Mouse (Mus musculus) cerebral cortex, adult 2 months (tissue): ENCODE measurements around the gene Igf1r.

Source experiments
- WGBS: fragments of 180-500 bp; shearing (Covaris S2); methylation state at CpG from one replicate; pipeline ENCODE4 v1.1.7; 2018; 5-methylcytosine and 5-hydroxymethylcytosine counted together

The Igf1r gene

DNA sequence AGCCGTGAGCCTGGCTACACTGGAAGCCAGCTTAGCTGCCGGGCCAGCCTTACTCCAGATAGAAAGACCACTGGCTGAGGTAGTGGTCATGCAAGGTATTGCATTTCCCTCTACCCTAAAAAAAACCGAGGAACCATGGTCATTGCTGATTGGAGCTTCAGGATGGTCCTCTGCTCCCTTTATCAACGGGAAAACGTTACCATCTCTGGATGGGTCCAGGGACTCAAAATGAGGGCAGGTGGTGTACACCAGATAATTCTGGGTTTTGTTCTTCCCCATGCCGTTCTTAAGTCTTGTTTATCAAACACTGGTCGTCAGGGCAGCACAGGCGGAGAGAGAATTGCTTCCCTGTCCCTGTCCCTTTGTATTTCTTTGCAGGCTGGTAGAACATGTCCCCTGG lies 57.0 kb downstream of the Igf1r start:
- WGBS, result 79% methylated on average over 8 of the region's 8 CpGs

DNA sequence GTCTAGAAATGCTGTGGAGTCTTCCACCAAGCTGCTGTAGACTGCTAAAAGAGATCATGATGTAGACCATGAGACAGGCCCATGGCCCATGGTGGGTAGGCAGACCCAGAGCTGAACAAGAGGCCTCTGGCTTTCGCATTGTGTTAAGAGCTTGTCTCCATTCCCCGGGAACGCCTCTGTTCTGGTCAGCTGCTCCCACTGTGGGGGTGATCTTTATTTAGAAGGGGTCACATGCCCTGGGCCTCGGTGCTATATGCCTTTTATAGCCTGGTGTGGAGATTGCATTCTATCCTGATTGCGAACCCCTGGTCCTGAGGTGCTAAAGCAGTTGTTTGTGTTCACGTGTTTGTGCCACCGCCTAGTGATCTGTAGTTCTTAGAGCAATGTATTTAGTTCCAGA lies 57.5 kb downstream of the Igf1r start:
- WGBS, result 77% methylated on average over 7 of the region's 7 CpGs

DNA sequence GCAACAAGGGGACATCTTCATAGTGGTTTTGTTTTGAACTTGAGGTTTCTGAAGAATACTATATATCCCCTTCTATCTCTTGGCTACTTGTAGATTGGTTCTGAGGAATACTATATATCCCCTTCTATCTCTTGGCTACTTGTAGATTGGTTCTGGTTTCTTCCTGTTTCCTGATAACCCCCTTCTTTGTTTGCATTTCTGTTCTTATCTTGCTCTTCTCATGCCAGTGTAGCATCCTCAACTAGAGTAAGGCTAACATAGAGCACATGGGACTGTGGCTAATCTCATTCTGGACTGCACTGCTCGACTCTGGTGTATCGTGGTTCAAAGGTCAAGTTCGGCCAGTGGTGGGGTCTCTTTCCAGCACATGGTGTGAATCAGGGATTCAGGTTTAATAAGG lies 58.2 kb downstream of the Igf1r start:
- 82% methylated on average over 3 of the region's 3 CpGs for WGBS

DNA sequence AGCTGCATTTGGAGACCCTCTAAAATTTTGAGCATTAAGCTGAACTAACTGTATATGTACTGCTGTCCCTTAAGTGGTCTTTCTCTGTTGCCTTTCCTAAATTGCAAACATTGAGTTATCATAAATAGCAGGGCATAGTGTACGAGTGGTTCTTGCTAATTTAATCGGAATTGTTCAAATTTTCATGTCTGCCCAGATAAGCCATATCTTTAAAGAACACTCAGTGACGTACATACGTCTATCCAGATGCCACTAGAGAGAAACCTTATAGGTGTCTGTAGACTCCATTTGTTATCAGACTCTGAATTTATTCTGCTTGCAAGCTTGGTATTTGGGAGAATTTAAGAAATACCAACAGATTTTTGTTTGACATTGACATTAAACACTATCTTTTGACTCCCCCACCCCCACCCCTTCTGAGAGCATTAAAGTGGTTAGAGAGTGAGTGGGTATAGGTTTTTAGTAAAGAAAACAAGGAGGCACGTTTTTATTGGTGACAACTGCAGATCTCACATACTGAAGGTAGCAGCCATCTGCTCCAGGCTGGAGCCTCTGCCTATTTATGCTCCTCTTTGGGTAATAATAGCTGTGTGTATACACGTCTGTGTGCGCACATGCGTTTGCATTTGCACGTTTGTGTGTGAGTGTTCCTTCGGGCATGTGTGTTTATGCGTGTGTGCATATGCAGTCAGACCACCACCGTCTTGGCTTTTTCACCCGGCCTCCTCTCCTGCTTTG lies 58.9 kb downstream of the Igf1r start:
- 42% methylated on average over 13 of the region's 13 CpGs for WGBS

DNA sequence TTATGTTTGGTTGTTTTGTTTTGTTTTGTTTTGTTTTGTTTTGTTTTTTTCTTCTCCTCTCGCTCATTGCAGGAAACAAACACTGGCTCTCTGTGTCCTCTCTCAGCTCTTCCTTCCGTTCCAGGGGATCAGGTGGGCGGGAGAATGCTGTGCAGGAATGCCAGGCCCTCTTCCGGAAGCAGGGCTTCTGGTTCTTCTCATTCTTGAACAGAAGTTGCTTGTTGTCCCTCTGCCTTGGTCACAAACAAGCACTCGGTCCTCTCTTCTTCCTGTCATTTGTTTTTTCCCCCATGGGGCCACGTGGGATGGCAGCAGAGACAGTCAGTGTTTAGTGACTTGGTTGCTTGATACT lies 59.5 kb downstream of the Igf1r start:
- 27% methylated on average over 6 of the region's 6 CpGs for WGBS

DNA sequence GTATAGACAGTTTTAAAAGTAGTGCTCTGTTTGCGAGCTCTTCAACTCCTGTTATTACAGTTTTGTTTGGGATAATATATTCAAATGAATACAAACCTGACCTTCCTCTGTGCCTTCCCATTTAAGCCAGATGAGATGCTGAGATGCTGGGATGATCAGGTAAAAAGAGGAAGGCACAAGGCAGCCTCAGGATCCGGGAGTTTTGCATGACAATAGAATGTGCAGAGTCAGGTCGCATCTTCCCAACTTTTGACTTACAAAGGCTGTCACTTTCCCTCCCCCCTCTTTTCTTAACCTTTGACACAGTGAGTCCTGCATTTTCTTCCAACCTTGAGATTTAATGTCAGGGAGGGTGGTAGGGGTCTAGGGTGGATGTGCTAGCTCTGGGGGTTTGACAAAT lies 61.9 kb downstream of the Igf1r start:
- WGBS, result 90% methylated on average over 3 of the region's 3 CpGs

DNA sequence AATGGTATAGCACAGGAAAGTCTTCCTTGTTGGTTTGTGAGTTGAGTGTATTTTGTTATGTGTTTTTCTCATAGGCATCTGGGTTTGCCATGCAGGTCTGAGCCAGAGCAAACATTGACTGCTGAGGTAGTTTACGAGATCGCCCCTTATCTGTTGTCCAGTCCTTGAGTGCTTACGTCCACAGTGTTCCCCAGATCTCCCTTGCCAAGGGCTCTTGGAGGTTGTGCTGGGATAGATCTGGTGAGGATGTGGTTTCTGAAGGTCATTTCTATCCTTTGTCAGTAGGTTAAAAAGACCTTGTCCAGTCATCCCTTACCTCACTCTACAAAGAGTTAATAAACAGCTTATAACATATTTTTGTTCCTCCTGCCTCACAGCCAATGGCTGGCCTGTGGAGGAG lies 62.8 kb downstream of the Igf1r start:
- WGBS, result 88% methylated on average over 3 of the region's 3 CpGs

DNA sequence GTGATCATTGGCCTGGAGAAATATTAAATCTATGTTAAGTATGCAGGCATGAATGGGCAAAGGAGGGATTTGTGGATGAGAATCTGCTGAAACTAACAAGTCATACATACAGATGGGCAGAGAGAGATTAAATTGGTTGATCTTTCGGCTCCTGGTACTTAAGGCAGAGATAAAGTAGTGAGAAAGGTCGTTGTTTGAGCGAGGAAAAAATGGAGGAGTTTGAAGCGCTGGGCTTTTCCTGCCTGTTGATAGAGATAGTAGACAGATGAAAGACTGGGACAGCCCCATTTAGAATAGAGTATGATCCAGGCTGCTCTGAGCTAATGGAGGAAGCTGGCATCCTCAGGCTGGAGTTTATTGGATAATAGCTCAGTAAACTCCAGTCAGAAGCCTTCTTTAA lies 65.4 kb downstream of the Igf1r start:
- WGBS, result 88% methylated on average over 4 of the region's 4 CpGs

DNA sequence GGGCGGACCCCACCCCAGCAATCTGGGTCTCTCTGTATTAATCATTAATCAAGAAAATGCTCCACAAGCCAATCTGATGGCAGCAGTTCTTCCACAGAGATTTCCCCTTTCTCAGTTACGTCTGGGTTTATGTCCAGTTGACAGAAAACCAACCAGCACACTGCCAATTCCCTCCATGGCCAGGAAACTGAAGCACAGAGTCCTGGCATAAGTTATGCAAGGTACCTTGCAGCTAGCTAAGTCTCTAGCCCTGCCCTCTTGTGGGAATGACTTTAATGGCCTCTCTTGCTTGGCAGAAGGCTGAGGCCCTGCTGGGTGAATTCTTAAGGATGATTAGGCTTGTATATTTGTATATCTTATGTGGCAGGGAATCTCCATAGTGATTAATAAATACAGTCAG lies 67.9 kb downstream of the Igf1r start:
- WGBS, result 83% methylated on average over 2 of the region's 2 CpGs

DNA sequence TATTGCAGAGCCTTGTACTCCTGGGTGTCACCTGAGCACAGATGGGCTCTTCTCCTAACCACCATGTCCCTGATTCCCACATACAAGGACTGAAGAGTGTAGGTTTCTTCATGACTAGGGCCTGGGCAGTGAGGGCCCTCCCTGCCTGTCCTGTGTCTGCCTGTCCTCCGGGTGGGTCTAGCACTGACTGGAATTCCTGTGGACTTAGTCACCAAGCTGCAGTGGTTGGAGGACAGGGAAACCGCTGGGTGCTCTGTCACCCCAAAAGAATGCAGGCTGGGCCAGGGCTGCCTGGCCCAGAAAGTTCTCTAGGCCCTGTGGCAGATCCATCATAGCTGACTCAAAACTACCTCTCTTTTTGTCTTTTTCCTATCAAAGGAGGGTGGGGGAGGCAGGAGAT lies 69.1 kb downstream of the Igf1r start:
- WGBS, result 74% methylated on average over 2 of the region's 2 CpGs

DNA sequence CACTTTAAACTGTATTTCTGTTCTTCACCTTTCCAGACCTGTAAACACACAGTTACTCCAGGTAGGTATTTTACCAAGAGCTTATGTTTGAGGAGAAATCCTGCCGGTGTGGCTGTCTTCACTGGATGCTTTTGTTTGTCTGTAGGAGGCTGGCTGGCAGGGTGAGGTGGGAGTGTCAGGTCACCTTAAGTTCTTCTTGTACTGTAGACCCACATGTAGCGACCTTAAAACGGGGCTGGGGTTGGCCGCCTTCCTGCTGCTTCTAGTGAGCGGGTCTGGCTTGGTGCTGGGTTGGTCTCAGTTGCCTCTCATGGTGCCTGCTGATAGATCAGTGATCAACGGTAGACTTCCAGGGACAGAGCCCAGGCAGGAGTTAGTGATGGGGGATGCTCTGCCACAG lies 69.6 kb downstream of the Igf1r start:
- 83% methylated on average over 6 of the region's 6 CpGs for WGBS

DNA sequence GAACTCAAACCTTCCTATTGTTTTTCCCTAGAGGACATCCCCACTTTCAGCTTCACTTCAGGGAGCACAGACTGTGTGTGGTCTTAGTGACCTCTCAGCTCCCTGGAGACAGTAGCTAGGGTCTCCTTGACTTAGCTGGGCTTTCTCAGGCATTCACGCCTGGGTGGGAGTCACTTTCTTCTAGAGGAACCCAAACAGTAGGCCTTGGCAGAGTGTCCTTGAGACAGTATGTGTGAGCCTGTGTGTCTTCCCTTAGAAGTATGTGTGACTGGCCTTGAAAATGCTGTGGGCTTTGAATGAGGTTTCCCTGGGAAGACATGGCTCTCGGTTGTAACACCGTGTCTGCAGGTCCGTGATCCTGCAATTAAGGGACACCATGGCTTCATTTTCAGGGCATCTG lies 71.3 kb downstream of the Igf1r start:
- 67% methylated on average over 4 of the region's 4 CpGs for WGBS

DNA sequence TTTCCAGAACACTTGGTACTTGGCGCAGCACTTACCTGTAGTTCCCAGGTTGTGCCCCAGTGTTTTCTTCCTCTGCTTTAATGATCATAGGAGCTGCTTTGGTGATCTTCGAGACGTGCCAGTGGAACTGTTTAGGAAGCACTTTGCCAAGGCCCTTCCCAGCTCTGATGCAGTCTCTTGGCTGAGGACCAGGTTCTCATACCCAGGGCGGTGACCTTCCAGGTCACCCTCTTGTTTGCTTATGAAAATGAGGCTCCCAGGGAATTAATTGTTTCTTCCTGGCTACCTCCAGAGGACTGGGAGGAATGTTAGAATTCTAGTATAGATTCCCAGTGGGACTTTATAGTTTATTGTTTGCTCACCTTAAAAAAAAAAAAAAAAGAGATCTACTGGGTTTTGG lies 72.0 kb downstream of the Igf1r start:
- 76% methylated on average over 4 of the region's 4 CpGs for WGBS

DNA sequence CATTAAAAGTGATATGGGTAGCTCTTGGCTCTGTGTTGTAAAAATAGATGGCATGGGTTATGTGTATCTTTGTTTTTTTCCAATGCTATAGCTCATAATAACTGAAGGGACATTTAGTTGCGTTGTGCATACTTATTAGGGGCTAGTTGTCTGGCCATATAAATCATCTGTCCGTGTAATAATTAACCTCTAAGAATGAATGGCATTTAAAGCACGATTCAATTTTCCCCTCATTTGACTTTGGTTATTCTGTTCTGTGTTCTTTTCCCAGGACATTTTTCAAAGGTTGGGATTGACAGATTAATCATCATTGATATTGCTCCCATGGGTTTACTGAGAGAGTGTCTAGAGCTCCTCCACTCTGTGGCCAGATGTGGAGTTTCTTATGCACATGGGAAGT lies 72.8 kb downstream of the Igf1r start:
- WGBS, result 84% methylated on average over 3 of the region's 3 CpGs

DNA sequence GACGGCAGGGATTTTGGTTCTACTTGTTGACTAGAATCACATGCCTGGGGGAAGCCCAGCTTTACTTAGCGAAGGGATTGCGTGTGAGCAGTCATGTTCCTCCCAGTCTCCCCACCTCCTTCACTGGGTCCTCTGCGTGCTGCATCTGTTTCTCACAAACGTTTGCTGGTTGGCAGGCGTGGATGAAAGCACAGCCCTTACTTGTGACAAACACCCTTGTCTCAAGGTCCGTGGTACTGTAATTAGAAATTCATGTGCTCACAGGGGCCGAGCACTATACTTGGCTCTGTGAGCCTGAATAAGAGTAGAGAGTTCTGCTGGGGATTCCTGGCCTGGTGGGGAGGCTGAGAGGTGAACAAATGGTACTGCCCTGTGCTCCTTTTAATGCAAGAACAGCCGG lies 73.4 kb downstream of the Igf1r start:
- 32% methylated on average over 9 of the region's 9 CpGs for WGBS

DNA sequence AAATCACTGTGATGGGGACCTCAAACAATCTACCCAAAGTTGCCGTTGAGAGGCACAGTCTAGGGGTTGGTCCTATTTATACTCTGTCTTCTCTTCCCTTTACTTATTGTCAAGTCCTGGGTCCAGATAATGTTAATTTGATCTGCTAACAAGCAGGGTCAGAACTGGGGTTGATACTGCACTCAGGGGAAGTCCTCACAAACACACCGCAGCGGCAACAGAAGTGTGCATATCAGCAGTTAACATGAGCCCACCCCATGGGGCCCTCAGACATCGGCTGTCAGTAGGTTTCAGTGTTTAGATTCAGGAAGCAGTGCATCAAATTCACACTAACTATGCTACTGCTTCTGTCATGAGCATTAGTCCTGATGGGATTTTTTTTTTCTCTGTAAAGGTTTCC lies 75.5 kb downstream of the Igf1r start:
- 83% methylated on average over 4 of the region's 4 CpGs for WGBS

DNA sequence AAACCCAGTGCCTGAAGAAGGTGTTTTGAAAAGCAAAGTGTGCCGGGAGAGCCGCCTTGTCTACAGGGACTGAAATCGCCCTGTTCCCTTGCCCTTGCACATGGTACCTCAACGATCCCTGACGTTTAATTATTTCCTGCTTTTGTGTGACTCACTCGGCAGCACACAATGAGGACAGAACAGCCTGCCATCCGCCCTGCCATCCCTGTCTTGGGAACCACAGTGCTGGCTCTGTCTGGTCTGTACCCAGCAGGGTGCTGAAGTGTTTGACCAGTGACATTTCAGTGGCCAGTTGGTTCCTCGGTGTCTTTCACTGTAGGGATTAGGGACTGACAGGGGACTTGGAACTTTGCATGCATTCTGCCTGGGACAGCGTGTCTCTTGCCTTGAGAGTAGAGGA lies 78.2 kb downstream of the Igf1r start:
- 30% methylated on average over 9 of the region's 9 CpGs for WGBS

DNA sequence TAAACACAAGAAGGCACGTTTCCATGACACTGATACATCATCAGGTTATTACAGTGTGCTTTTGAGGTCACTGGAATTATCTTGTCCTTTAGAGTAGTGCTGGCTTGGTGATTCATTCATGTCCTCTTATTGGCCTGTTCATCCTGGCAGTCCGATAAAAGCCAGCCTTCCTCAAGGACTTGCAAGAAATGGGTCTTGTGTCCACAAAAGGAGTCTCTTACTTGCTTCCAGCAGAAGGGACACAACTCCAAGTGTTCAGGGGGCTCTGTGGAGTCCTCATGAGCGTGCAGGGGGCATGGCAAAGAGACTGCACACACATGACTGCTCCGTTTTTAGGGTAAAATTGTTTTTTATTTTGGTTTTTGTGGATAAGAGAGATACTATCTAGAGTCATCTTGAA lies 83.9 kb downstream of the Igf1r start:
- 84% methylated on average over 4 of the region's 4 CpGs for WGBS

DNA sequence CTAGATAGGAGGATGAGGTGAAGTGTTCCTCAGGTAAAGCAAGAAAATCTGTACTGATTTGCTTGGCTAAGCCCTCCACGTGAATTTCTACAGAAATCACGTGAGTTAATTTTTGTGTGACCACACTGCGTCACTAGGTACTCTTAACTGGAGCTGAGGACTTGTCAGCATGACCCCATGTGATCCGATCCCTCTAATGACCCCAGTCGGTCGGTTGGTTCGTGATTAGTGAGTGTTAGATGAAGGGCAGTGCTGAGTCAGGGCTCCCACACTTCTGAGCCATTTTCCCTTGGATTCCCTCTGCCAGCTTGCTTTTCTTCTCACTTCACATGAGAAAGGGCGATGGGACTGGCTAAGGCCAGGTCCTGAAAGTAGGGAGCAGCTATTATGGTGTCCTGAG lies 86.2 kb downstream of the Igf1r start:
- WGBS, result 78% methylated on average over 8 of the region's 8 CpGs

DNA sequence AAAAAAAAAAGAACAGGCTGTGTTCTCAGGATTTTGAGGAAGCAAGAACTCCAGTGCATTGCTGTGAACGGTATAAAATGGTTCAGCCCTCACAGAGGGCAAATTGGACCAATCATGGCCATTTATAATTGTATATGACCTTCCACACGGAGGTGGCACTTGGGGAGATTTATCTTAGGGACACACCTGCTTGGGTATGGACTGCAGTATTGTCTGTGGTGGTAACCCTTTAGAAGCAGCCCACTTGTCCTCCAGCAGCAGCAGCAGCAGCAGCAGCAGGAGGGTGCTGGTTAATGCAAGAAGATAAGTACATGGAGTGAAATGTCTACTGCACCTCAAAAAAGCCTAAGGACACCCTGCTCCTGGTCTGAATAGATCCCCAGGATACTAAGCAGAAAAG lies 86.9 kb downstream of the Igf1r start:
- WGBS, result 70% methylated on average over 2 of the region's 2 CpGs

DNA sequence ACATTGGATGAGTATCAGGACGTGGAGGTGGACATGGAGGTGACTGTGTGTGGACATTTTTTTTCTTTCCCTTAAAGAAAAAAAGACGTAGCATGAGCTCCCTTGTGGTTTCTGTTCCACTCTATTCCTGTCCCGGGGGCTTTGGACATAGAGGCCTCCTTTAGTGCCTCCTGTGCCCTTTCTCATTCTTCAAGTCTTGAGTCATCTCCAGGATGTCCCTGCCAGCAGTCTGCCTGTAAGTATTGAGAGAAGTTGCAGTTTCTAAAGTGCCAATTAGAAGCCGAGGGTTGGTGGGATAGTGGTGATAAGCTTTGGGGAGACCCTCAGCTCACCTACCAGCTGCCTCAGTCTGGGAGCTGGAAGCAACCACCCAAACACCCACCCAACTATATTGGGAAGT lies 92.0 kb downstream of the Igf1r start:
- 57% methylated on average over 4 of the region's 4 CpGs for WGBS

DNA sequence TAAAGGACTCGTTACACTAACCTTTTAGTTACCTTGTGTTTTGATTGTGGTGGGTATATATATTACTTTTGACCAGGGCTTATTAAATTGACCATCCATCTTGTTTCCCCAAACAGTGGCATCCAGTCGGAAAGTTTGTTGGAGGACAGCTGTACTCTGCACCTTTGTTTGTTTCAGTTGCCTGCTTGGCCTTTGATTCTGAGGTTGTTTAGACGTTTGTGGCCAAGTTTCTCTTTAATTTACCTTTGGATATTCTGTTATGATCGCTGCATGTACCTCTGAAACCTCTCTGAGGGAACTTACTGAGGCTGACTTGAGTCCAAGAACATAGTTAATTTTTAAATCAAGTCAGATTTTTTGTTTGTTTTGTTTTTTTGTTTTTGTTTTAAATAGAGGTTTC lies 94.5 kb downstream of the Igf1r start:
- WGBS, result 76% methylated on average over 4 of the region's 4 CpGs

DNA sequence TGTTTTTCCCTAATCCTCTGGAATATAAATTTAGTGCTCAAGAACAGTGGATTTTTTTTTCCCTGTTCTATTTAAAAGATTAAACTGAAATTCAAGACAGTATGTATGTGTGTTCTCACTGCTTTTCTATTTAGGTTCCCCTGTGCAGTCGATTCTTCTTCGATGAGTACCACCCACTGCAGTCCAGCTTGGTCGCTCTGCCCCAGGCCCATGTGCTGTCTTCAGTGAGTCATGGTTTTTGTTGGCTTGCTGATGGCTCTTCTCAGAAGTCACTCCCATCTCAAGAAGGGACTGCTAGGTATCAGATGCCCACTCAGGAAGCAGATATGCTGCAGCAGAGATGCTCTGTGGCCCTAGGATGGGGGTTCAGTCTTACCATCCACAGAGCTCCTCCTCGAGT lies 95.9 kb downstream of the Igf1r start:
- 50% methylated on average over 4 of the region's 4 CpGs for WGBS

DNA sequence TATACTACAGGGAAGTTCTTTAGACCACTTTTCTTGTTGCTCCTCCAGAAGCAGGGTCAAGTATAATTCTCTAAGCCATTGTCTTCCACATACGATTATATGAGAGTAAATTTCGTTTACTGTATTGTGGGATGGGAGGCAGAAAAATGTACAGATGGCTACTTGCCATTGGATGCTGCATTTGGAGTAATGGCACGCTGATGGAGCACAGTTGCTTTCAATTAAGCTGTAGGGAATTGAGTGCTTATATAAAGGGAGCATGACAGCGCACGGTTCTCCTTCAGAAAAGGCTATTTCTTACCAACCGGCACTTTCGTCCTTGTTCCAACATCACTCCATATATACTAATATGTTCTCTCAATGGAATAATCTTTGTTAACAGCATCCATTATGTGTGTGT lies 96.4 kb downstream of the Igf1r start:
- 58% methylated on average over 7 of the region's 7 CpGs for WGBS
